Mouse (Mus musculus) neural tube, embryonic 10.5 days (tissue): ENCODE results near the gene Tnfsf12.

ENCODE experiments used
- DNase-seq: peaks from one replicate; pipeline ENCODE4 v3.0.0-alpha.2; 2017; ENCODE audit warnings: low spot score; ENCODE audit errors: extremely low spot score

Gene Tnfsf12

DNA sequence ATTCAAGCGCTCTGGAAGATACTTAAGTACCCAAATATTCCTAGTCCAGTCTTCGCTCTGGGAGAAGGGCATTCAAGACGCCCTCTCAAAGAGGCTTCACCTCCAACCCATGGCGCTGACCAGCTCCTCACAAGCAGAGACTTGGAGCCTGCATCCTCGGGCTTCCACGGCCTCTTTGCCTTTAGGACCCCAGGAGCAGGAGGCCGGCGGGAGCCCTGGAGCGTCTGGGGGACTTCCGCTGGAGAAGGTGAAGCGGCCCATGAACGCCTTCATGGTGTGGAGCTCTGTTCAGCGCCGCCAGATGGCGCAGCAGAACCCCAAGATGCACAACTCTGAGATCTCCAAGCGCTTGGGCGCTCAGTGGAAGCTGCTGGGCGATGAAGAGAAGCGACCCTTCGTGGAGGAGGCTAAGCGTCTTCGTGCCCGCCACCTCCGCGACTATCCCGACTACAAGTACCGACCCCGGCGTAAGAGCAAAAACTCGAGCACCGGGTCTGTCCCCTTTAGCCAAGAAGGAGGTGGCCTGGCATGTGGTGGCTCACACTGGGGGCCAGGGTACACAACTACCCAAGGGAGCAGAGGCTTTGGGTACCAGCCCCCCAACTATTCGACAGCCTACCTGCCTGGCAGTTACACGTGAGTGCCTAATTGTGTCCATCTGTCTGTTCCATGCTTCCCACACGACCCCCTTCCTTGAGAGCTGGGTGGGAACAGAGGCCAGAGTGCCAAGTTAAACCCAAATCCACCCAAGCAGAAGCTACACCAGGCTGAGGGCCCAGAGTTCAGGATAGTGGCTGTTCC lies 40.2 kb downstream of the Tnfsf12 start, which contains the start of gene Sox15:
Gene Sox15 (plus strand): TSS at position 51 of the 801 bp plus-strand sequence.
- peak; percentile 73 for DNase-seq

GRCm38 (mm10) chr11:69654760-69655159 lies 40.9 kb downstream of the Tnfsf12 start:
- DNase-seq = no peak

DNA sequence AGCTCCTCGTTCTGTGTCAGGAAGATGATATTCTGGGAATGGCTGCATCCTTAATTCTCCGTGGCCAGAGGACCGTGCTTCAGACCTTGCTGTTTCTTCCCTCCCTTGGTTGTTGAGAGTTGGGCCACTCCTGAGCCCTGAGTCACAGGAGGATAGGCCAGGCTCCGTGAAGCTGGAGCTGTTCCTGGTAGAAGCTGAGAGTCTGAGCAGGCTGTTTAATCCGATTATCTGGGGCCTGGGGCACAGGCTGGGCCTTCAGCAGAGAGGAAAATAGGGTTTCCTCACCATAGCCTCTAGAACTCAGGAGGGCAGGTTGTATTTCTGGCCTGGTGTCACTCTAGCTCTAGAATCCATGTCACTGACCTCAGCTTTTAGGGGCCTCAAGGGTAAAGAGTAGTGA lies 42.2 kb downstream of the Tnfsf12 start:
- DNase-seq = no peak

GRCm38 (mm10) chr11:69645860-69646259 lies 49.8 kb downstream of the Tnfsf12 start:
- DNase-seq = no peak
